Mouse (Mus musculus) limb, embryonic 11.5 days (tissue): ENCODE results near the gene Polr3b. TPM values are rescaled to one million over a fixed set of nuclear protein-coding genes. Genes with fewer than 3 reads are reported as not detected.

Source experiments
- ATAC-seq: fragments of 200-750 bp; cut with Nextera tagmentation; 2 replicates; pipeline ENCODE4 v1.8.0; 2017; ENCODE audit warnings: low read depth; ENCODE audit not compliant: insufficient number of reproducible peaks, low FRiP score, low TSS enrichment
- DNase-seq: peaks from one replicate; pipeline ENCODE4 v3.0.0-alpha.2; 2015; ENCODE audit warnings: low spot score
- H3K27ac ChIP-seq: fragments of 300-500 bp; sonication (generic); replicated peaks from 2 replicates; pipeline ENCODE4 v1.5.1; 2014; ENCODE audit warnings: low read depth, mild to moderate bottlenecking, low read length
- H3K27me3 ChIP-seq: fragments of 300-500 bp; sonication (generic); 2 replicates; pipeline ENCODE4 v1.6.1; 2014; ENCODE audit warnings: mild to moderate bottlenecking, low read length, mixed read lengths; ENCODE audit not compliant: control insufficient read depth, insufficient read depth
- H3K36me3 ChIP-seq: fragments of 300-500 bp; sonication (generic); 2 replicates; pipeline ENCODE4 v1.6.1; 2014; ENCODE audit warnings: mild to moderate bottlenecking, low read length, moderate library complexity, mixed read lengths; ENCODE audit not compliant: control insufficient read depth, insufficient read depth
- H3K4me1 ChIP-seq: fragments of 300-500 bp; sonication (generic); 2 replicates; pipeline ENCODE4 v1.6.1; 2014; ENCODE audit warnings: low read length, mixed read lengths; ENCODE audit not compliant: control insufficient read depth, insufficient read depth
- H3K4me2 ChIP-seq: fragments of 300-500 bp; sonication (generic); 2 replicates; pipeline ENCODE4 v1.6.1; 2014; ENCODE audit warnings: low read depth, mild to moderate bottlenecking, moderate library complexity; ENCODE audit not compliant: severe bottlenecking
- H3K4me3 ChIP-seq: fragments of 300-500 bp; sonication (generic); 2 replicates; pipeline ENCODE4 v1.5.1; 2014; ENCODE audit warnings: low read depth, low read length
- H3K9ac ChIP-seq: fragments of 300-500 bp; sonication (generic); 2 replicates; pipeline ENCODE4 v1.6.1; 2014; ENCODE audit warnings: mild to moderate bottlenecking, low read length
- H3K9me3 ChIP-seq: fragments of 300-500 bp; sonication (generic); 2 replicates; pipeline ENCODE4 v1.6.1; 2016; ENCODE audit warnings: low read length; ENCODE audit not compliant: control insufficient read depth
- WGBS: fragments of 180-500 bp; shearing (Covaris S2); extraction: QIAGEN DNeasy Blood & Tissue Kit; methylation state at CpG from one replicate; pipeline ENCODE4 v1.1.7; 2014; 5-methylcytosine and 5-hydroxymethylcytosine counted together
- polyA plus RNA-seq: library from polyadenylated mRNA; unstranded; fragments of >200 nt; fragmentation: Nextera tagmentation; extraction: Ambion mirVana; gene quantifications from 2 replicates; pipeline ENCODE4 v1.2.1, GENCODE M21; 2014

Gene Polr3b
- polyA plus RNA-seq, 1 experiment from 2014 or later, result 19.8 TPM

DNA sequence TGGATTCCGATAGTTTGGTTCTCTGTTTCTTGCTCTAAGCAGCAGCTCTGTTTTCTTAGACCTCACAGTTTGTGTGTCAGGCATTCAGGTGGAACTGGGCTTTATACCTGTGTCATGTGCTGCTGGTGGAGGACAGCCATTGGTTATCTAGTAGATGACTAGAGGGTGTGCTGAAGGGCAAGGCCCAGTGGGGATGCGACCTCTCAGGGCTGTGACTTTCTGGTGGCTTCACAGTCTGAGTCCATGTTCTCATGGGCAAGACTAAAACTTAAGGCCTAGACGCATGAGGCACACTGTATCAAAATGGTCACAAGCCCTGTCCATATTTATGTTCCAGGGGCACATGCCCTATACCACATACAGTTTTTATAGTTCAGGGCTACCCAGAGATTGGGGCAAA, 37.2 kb downstream of the Polr3b start:
- Histone ChIP-seq H3K9ac (no peak overlapping the region), H3K27ac (no peak overlapping the region)
- 90% methylated on average over 3 of the region's 3 CpGs for WGBS

DNA sequence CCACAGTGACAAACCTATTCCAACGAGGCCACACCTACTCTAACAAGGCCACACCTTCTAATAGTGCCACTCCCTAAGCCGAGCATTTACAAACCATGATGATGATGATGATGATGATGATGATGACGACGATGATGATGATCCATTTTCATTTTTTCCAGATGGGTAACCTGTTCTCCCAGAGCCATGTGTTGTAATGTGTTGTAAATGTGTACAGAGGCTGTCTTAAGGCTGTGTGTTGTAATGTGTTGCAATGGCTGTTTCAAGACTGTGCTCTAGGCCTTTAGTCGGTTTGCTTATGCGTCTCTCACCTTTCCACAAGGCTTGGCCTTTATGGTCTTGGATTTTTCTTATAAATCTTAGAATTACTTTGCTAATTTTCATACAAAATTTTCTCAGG, 40.0 kb downstream of the Polr3b start:
- WGBS, result 96% methylated on average over 6 of the region's 6 CpGs
- no peak for DNase-seq
- Histone ChIP-seq H3K9ac (no peak overlapping the region), H3K4me2 (no peak overlapping the region), H3K9me3 (no peaks in the 10 kb centered on the region), H3K36me3 (peaks cover 3% of the 10 kb centered on the region; the same call in 1 of the 2 replicates), H3K27ac (no peak overlapping the region), H3K27me3 (no peaks in the 10 kb centered on the region), H3K4me1 (no peaks in the 10 kb centered on the region), H3K4me3 (no peak overlapping the region)
- ATAC-seq, result no peak

More for the DNA sequence above, 37.2 kb downstream of the Polr3b start:
- Histone ChIP-seq H3K27me3 (no peaks in the 10 kb centered on the region), H3K4me3 (no peak overlapping the region), H3K4me2 (no peak overlapping the region), H3K4me1 (no peaks in the 10 kb centered on the region), H3K36me3 (peaks cover 3% of the 10 kb centered on the region; the same call in 1 of the 2 replicates), H3K9me3 (no peaks in the 10 kb centered on the region)
- ATAC-seq (no peak), DNase-seq (no peak)

- DNase-seq (no peak), ATAC-seq (no peak)
- Histone ChIP-seq H3K36me3 (peaks cover 1% of the 10 kb centered on the region; the same call in 1 of the 2 replicates), H3K27ac (no peak overlapping the region), H3K4me3 (no peak overlapping the region), H3K9ac (no peak overlapping the region), H3K27me3 (no peaks in the 10 kb centered on the region), H3K4me1 (no peaks in the 10 kb centered on the region), H3K4me2 (no peak overlapping the region), H3K9me3 (no peaks in the 10 kb centered on the region)
- WGBS, result 51% methylated on average over 3 of the region's 3 CpGs
Measured at GRCm38 (mm10) chr10:84665713-84666260, 43.7 kb downstream of the Polr3b start.

DNA sequence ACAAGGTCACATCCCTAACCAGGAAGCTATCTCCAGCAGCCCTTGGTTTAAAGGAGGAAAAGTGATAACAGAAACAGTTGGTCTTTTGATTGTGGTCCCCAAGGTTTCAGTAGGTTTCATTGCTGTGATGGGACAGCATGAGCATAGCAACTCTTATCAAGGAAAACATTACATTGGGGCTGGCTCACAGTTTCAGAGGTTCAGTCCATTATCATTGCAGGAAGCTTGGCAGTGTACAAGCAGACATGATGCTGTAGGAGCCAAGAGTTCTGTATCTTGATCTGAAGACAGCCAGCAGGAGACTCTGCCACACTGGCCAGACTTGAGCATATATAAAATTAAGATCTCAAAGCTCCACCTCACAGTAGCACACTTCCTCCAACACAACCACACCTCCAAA, 53.6 kb downstream of the Polr3b start:
- no peaks in the 10 kb centered on the region for H3K27me3 ChIP-seq
- H3K4me2 ChIP-seq, result no peak overlapping the region
- no peak overlapping the region for H3K4me3 ChIP-seq
- H3K4me1 ChIP-seq, result no peaks in the 10 kb centered on the region
- H3K36me3 ChIP-seq, result peaks cover 7% of the 10 kb centered on the region; the same call in 1 of the 2 replicates
- no peak overlapping the region for H3K9ac ChIP-seq
- H3K27ac ChIP-seq, result no peak overlapping the region
- no peak for ATAC-seq
- no peaks in the 10 kb centered on the region for H3K9me3 ChIP-seq
- DNase-seq, result no peak

DNA sequence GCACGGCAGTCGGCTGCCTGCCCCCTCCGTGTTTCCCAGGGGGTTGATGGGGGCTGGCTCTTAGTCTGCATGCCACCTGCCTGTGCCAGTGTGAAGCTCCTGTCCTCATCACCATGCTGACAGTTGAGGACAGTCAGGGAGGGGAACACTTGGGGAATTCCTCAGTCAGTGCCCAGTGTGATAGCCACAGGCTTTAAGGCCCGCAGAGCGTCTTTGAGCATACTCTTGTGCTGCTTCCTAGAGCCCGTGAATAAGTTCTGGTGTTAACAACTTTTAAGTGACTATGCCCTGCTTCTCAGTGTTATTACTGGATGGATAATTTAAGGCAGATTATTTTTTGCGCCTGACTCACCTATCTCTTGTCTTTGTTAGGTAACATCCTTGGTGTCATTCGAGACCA, 54.4 kb downstream of the Polr3b start:
- DNase-seq, result no peak
- Histone ChIP-seq H3K9ac (no peak overlapping the region), H3K4me1 (no peaks in the 10 kb centered on the region), H3K27me3 (no peaks in the 10 kb centered on the region), H3K27ac (no peak overlapping the region), H3K36me3 (peaks cover 7% of the 10 kb centered on the region; the same call in 1 of the 2 replicates), H3K4me2 (no peak overlapping the region), H3K4me3 (no peak overlapping the region), H3K9me3 (no peaks in the 10 kb centered on the region)
- 91% methylated on average over 8 of the region's 8 CpGs for WGBS
- no peak for ATAC-seq

GRCm38 (mm10) chr10:84677871-84678270, 55.8 kb downstream of the Polr3b start:
- Histone ChIP-seq H3K9ac (no peak overlapping the region), H3K4me3 (no peak overlapping the region), H3K4me2 (no peak overlapping the region), H3K27ac (no peak overlapping the region), H3K27me3 (no peaks in the 10 kb centered on the region), H3K36me3 (peaks cover 7% of the 10 kb centered on the region; the same call in 1 of the 2 replicates), H3K9me3 (no peaks in the 10 kb centered on the region), H3K4me1 (no peaks in the 10 kb centered on the region)
- ATAC-seq, result no peak
- 95% methylated on average over 3 of the region's 3 CpGs for WGBS
- no peak for DNase-seq

- H3K27me3 ChIP-seq, result no peaks in the 10 kb centered on the region
- no peak overlapping the region for H3K4me3 ChIP-seq
- 79% methylated on average over 4 of the region's 4 CpGs for WGBS
- H3K4me1 ChIP-seq, result no peaks in the 10 kb centered on the region
- H3K4me2 ChIP-seq, result no peak overlapping the region
- no peak overlapping the region for H3K9ac ChIP-seq
- no peak overlapping the region for H3K27ac ChIP-seq
- no peak for DNase-seq
- H3K36me3 ChIP-seq, result peaks cover 7% of the 10 kb centered on the region; the same call in 1 of the 2 replicates
- no peaks in the 10 kb centered on the region for H3K9me3 ChIP-seq
- no peak for ATAC-seq
Measured at GRCm38 (mm10) chr10:84678441-84678840, 56.3 kb downstream of the Polr3b start.

GRCm38 (mm10) chr10:84685444-84686121, 63.5 kb downstream of the Polr3b start:
- no peak overlapping the region for H3K9ac ChIP-seq
- no peaks in the 10 kb centered on the region for H3K9me3 ChIP-seq
- ATAC-seq, result no peak
- peaks cover 4% of the 10 kb centered on the region; the same call in 1 of the 2 replicates for H3K36me3 ChIP-seq
- WGBS, result 78% methylated on average over 8 of the region's 8 CpGs
- no peaks in the 10 kb centered on the region for H3K4me1 ChIP-seq
- H3K27me3 ChIP-seq, result no peaks in the 10 kb centered on the region
- no peak overlapping the region for H3K4me2 ChIP-seq
- no peak overlapping the region for H3K4me3 ChIP-seq
- H3K27ac ChIP-seq, result 0 out of 2 replicates have a peak overlapping the region, but pooled peaks have one; percentile 14
- DNase-seq, result no peak
